16 mouse cellular contexts compared by ENCODE assay signal in genomic region chr11:68549597-68549996, GRCm38 (mm10). TPM values are rescaled to one million over a fixed set of nuclear protein-coding genes. Genes with fewer than 3 reads are reported as not detected.
A peak's percentile ranks its signal among the peaks of the same experiment; 100 is the strongest.
DNase-seq lines count a peak whose midpoint lies in the region; ATAC-seq and TF ChIP-seq lines count a peak whose summit lies in the region.
"Had no signal": no experiment of that assay in that cellular context is flagged by ENCODE, and none has a peak within 500 bp of the region (broad histone marks: within the 10 kb centered on the region; RNA-seq: fewer than 3 reads in every experiment).

No protein-coding gene starts in this region.

- no peak overlapping the region for H3K4me3 ChIP-seq in liver, postnatal 0 days (ENCODE audit: low read depth, low read length)
- H3K4me3 ChIP-seq in liver, embryonic 12.5 days, result no peak overlapping the region
- H3K4me3 ChIP-seq: hindbrain, embryonic 15.5 days; limb, embryonic 13.5 days had no signal

- H3K9ac ChIP-seq in liver, postnatal 0 days (replicated peaks), result no peak overlapping the region
- H3K9ac ChIP-seq in liver, embryonic 12.5 days, result no peak overlapping the region
- H3K9ac ChIP-seq: forebrain, postnatal 0 days; hindbrain, embryonic 15.5 days; limb, embryonic 13.5 days had no signal

- H3K4me2 ChIP-seq in liver, postnatal 0 days (ENCODE audit: low read depth, low read length), result no peak overlapping the region
- no peak overlapping the region for H3K4me2 ChIP-seq in liver, embryonic 12.5 days
- H3K4me2 ChIP-seq: hindbrain, embryonic 15.5 days; limb, embryonic 13.5 days had no signal

- peak; percentile 72 for TF ChIP-seq CTCF in liver, postnatal 0 days (IDR thresholded peaks at IDR 0.05; ENCODE audit: low read depth)

- H3K27me3 ChIP-seq in liver, postnatal 0 days (ENCODE audit: insufficient read depth, low read length), result no peaks in the 10 kb centered on the region
- no peaks in the 10 kb centered on the region for H3K27me3 ChIP-seq in liver, embryonic 12.5 days (replicated peaks)
- H3K27me3 ChIP-seq: hindbrain, embryonic 15.5 days; limb, embryonic 13.5 days had no signal

- no peak overlapping the region for H3K27ac ChIP-seq in liver, postnatal 0 days (ENCODE audit: low read depth)
- H3K27ac ChIP-seq in liver, embryonic 12.5 days, result no peak overlapping the region
- H3K27ac ChIP-seq: hindbrain, embryonic 15.5 days; limb, embryonic 13.5 days had no signal

- peak; percentile 71 for DNase-seq in CD4-positive, CD25-positive, alpha-beta regulatory T cell, adult 2 months (ENCODE audit: low read depth, low spot score)
- no peak for DNase-seq in liver, postnatal 0 days
- DNase-seq in NIH3T3 (ENCODE audit: low read depth), result peak; percentile 34
- DNase-seq in naive thymus-derived CD4-positive, alpha-beta T cell, adult 2 months (ENCODE audit: low read depth), result peak; percentile 67
- DNase-seq in layer of hippocampus, postnatal 25 days (ENCODE audit: extremely low spot score in 1 of 2, low spot score in 1 of 2), result no peak
- DNase-seq in adrenal gland, adult 8-10 months, result no peak
- DNase-seq: cerebellum, adult 18-20 months; forebrain, postnatal 0 days; right cerebral cortex, adult 18-20 months had no signal

- H3K36me3 ChIP-seq in liver, postnatal 0 days (replicated peaks; ENCODE audit: insufficient read depth, low read length), result 0 out of 2 replicates have a peak, but pooled peaks cover 3% of the 10 kb centered on the region
- no peaks in the 10 kb centered on the region for H3K36me3 ChIP-seq in liver, embryonic 12.5 days
- H3K36me3 ChIP-seq: hindbrain, embryonic 15.5 days; limb, embryonic 13.5 days had no signal

- 43% methylated on average over 3 of the region's 3 CpGs for WGBS in liver, postnatal 0 days (ENCODE audit: insufficient replicate concordance)
- 35% methylated on average over 3 of the region's 3 CpGs for WGBS in liver, embryonic 12.5 days (ENCODE audit: insufficient replicate concordance)

- TF ChIP-seq EP300 in liver, postnatal 0 days (IDR thresholded peaks at IDR 0.05; ENCODE audit: low read depth), result no peak

- no peak for ATAC-seq in CD4-positive, CD25-positive, alpha-beta regulatory T cell, adult 4 months
- ATAC-seq in liver, postnatal 0 days, result no peak
- ATAC-seq in liver, embryonic 12.5 days, result no peak
- ATAC-seq: forebrain, postnatal 0 days had no signal

- H3K4me1 ChIP-seq in liver, postnatal 0 days (ENCODE audit: insufficient read depth), result no peaks in the 10 kb centered on the region
- 0 out of 2 replicates have a peak, but pooled peaks cover 3% of the 10 kb centered on the region for H3K4me1 ChIP-seq in liver, embryonic 12.5 days
- H3K4me1 ChIP-seq: hindbrain, embryonic 15.5 days had no signal

- H3K9me3 ChIP-seq in liver, postnatal 0 days (ENCODE audit: low read length), result no peaks in the 10 kb centered on the region
- H3K9me3 ChIP-seq in liver, embryonic 12.5 days (replicated peaks), result no peaks in the 10 kb centered on the region
- H3K9me3 ChIP-seq: hindbrain, embryonic 15.5 days; limb, embryonic 13.5 days had no signal

RNA-seq across cellular contexts. Expression of gene Mfsd6l, which starts 6.4 kb away (rescaled TPM):
- not detected for polyA plus RNA-seq in CD4-positive, CD25-positive, alpha-beta regulatory T cell, adult 4 months (2017; shearing (Covaris generic))
- 0.12 TPM in 1 of 2 replicates, not detected in the other for polyA plus RNA-seq in liver, postnatal 0 days (2015; fragmentation: Nextera tagmentation; extraction: Ambion mirVana)
- polyA plus RNA-seq in liver, embryonic 12.5 days (2016; fragmentation: Nextera tagmentation; extraction: Ambion mirVana), result not detected in 2 replicates
- not detected for total RNA-seq in layer of hippocampus, postnatal 25 days (2021)
- total RNA-seq in adrenal gland, adult 8-10 months (2022), result under 1 TPM in 2 of 4 experiments, not detected in 2; 0.13 to 0.55 TPM
- total RNA-seq: layer of hippocampus, adult 8-10 months; megakaryocyte-erythroid progenitor cell, adult 5-6 weeks had no signal
- polyA plus RNA-seq: hindbrain, embryonic 15.5 days had no signal

RNA-seq across cellular contexts. Expression of gene Ccdc42, which starts 37.2 kb away (rescaled TPM):
- not detected for polyA plus RNA-seq in CD4-positive, CD25-positive, alpha-beta regulatory T cell, adult 4 months (2017; shearing (Covaris generic))
- polyA plus RNA-seq in liver, postnatal 0 days (2015; fragmentation: Nextera tagmentation; extraction: Ambion mirVana), result not detected in 2 replicates
- polyA plus RNA-seq in liver, embryonic 12.5 days (2016; fragmentation: Nextera tagmentation; extraction: Ambion mirVana), result 0.15 TPM in 1 of 2 replicates, not detected in the other
- total RNA-seq in layer of hippocampus, postnatal 25 days (2021), result 1 to 10 TPM; 2.0 to 2.4 TPM
- not detected for total RNA-seq in adrenal gland, adult 8-10 months (2022)
- total RNA-seq: megakaryocyte-erythroid progenitor cell, adult 5-6 weeks had no signal
- polyA plus RNA-seq: stomach, embryonic 14.5 days had no signal

RNA-seq across cellular contexts. Expression of gene Pik3r6, which starts 46.8 kb away (rescaled TPM):
- polyA plus RNA-seq in CD4-positive, CD25-positive, alpha-beta regulatory T cell, adult 4 months (2017; shearing (Covaris generic)), result not detected
- 2.4 and 2.5 TPM in 2 replicates for polyA plus RNA-seq in liver, postnatal 0 days (2015; fragmentation: Nextera tagmentation; extraction: Ambion mirVana)
- polyA plus RNA-seq in liver, embryonic 12.5 days (2016; fragmentation: Nextera tagmentation; extraction: Ambion mirVana), result 1.4 and 1.8 TPM in 2 replicates
- total RNA-seq in layer of hippocampus, postnatal 25 days (2021), result 1 to 10 TPM; 1.6 to 2.0 TPM
- 1 to 10 TPM; 2.4 to 4.8 (median 3.5) TPM for total RNA-seq in adrenal gland, adult 8-10 months (2022)

Comparison
In these comparisons a context has a peak if more than half of its experiments do, and no peak if none do; other contexts are left out.
1. DNase-seq: peak in CD4-positive, CD25-positive, alpha-beta regulatory T cell, adult 2 months (single experiment), NIH3T3 (single experiment) and naive thymus-derived CD4-positive, alpha-beta T cell, adult 2 months (single experiment); none in liver, postnatal 0 days (single experiment), layer of hippocampus, postnatal 25 days (0 of 2) and adrenal gland, adult 8-10 months (single experiment).